Mouse (Mus musculus): ENCODE data around the gene Gpr152.

DNA sequence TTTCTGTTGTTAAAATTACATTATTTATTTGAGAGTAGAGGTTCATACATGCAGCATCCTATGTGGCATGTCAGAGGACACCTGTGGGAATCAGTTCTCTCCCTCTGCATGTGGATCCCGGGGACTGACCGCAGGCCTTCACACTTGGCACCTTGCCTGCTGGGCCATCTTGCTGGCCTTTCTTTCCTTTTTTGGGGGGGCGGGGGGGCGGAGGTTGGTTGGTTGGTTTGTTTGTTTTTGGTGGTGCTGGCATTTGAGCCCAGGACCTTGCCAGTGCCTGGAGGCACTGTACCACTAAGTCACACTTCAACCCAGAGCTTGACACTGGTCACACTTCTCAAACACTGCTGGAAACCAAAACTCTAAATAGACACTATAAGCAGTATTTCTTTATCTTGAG is 5.2 kb upstream of the Gpr152 start:
- TF ChIP-seq POLR2A (IDR thresholded peaks at IDR 0.05; ENCODE audit: insufficient read depth, low read length), result no peak
- no peak for TF ChIP-seq EP300 (IDR thresholded peaks at IDR 0.05; ENCODE audit: insufficient read depth, low read depth, low read length)
- no peak for TF ChIP-seq CTCF (IDR thresholded peaks at IDR 0.05; ENCODE audit: low read depth, low read length)

Measured in ES-Bruce4 (cell line).